Mouse (Mus musculus) G1E (cell line): Measurements from ENCODE around the gene Slc16a9.

Source experiments
- CTCF ChIP-seq: IDR thresholded peaks from 2 replicates; pipeline ENCODE4 v1.5.1; 2012; ENCODE audit warnings: low read depth, low read length, inconsistent platforms, mixed read lengths
- GATA1 ChIP-seq: IDR thresholded peaks from 2 replicates; pipeline ENCODE4 v1.6.1; 2012; ENCODE audit warnings: borderline replicate concordance, low read length, inconsistent platforms, mixed read lengths
- POLR2AphosphoS5 ChIP-seq: IDR thresholded peaks from 2 replicates; pipeline ENCODE4 v1.6.1; 2012; ENCODE audit warnings: low read depth, low read length, inconsistent platforms; ENCODE audit not compliant: insufficient replicate concordance

DNA sequence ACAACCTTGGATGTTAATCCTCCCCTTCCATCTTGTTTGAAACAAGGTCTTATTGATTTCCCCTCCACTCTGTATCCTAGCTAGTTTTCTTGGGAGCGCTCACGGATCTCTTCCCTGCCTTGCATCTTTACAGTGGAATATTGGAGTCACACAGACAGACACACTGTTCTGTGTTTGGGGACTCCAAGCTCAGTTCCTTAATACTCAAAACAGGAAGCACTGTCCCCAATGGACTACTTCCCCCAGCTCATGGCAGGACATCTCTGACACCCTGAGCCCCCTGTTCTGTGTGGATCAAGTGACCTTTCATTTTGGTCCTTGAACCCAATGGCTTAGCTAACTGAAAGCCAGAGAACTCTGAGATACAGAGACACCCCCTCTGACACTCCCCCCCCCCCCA lies 47.3 kb upstream of the Slc16a9 start:
- no peak for TF ChIP-seq CTCF
- TF ChIP-seq GATA1 = no peak
- no peak for TF ChIP-seq POLR2AphosphoS5
